Mouse (Mus musculus): Measurements from ENCODE around the gene Mageb4.
"Not testable (repeated sequence)": the region's sequence is repeated elsewhere in the genome, so short reads cannot be mapped to it uniquely, and the experiment has no call there.

The Mageb4 gene

GRCm38 (mm10) chrX:86304993-86305392, at the start of gene Mageb4:
Gene Mageb4 (minus strand): TSS chrX:86305093.
- DNase-seq (ENCODE audit: low spot score): not testable (repeated sequence)

- DNase-seq (ENCODE audit: low spot score): not testable (repeated sequence)
Measured at GRCm38 (mm10) chrX:86284597-86284996, 20.3 kb downstream of the Mageb4 start.

GRCm38 (mm10) chrX:86245950-86246349, 58.9 kb downstream of the Mageb4 start:
- DNase-seq (ENCODE audit: low spot score): not testable (repeated sequence)

GRCm38 (mm10) chrX:86237246-86237645, 67.6 kb downstream of the Mageb4 start:
- no peak for DNase-seq (ENCODE audit: low spot score)

Data from embryo, embryonic 10 days (tissue).